Mouse (Mus musculus) ES-Bruce4 (cell line): ENCODE results near the gene Glce. TPM values are rescaled to one million over a fixed set of nuclear protein-coding genes. Genes with fewer than 3 reads are reported as not detected.

Experiments
- H3K27ac ChIP-seq: 2 replicates; pipeline ENCODE4 v1.5.1; 2012; ENCODE audit warnings: low read length, inconsistent platforms; ENCODE audit not compliant: insufficient read depth
- H3K27me3 ChIP-seq: 2 replicates; pipeline ENCODE4 v1.6.1; 2012; ENCODE audit warnings: mild to moderate bottlenecking, low read length, inconsistent platforms; ENCODE audit not compliant: control insufficient read depth, poor library complexity, insufficient read depth, severe bottlenecking
- H3K36me3 ChIP-seq: 2 replicates; pipeline ENCODE4 v1.6.1; 2012; ENCODE audit warnings: inconsistent platforms, mild to moderate bottlenecking, low read length, moderate library complexity; ENCODE audit not compliant: control insufficient read depth, poor library complexity, insufficient read depth, severe bottlenecking
- H3K4me1 ChIP-seq: one replicate; pipeline ENCODE4 v1.8.1; 2011; ENCODE audit warnings: low read length; ENCODE audit not compliant: control insufficient read depth, insufficient read depth
- H3K4me3 ChIP-seq: 2 replicates; pipeline ENCODE4 v1.5.1; 2011; ENCODE audit warnings: low read depth, mild to moderate bottlenecking, low read length
- H3K9ac ChIP-seq: 2 replicates; pipeline ENCODE4 v1.6.1; 2012; ENCODE audit warnings: low read depth, mild to moderate bottlenecking, inconsistent platforms; ENCODE audit not compliant: poor library complexity, severe bottlenecking
- H3K9me3 ChIP-seq: replicated peaks from 2 replicates; pipeline ENCODE4 v1.6.1; 2012; ENCODE audit warnings: mild to moderate bottlenecking, low read length, inconsistent platforms; ENCODE audit not compliant: control insufficient read depth, poor library complexity, insufficient read depth, severe bottlenecking
- CTCF ChIP-seq: IDR thresholded peaks from one replicate; pipeline ENCODE4 v1.8.1; 2011; ENCODE audit warnings: low read depth, low read length
- EP300 ChIP-seq: IDR thresholded peaks from 2 replicates; pipeline ENCODE4 v1.6.1; 2011; ENCODE audit warnings: low read depth, low read length; ENCODE audit not compliant: insufficient read depth
- POLR2A ChIP-seq: IDR thresholded peaks from one replicate; pipeline ENCODE4 v1.8.1; 2011; ENCODE audit warnings: low read length; ENCODE audit not compliant: insufficient read depth
- polyA plus RNA-seq: library from polyadenylated mRNA; stranded (reverse); fragments of >200 nt; gene quantifications from 2 replicates; pipeline ENCODE4 v1.2.4, GENCODE M21; 2011; ENCODE audit warnings: low read depth; ENCODE audit not compliant: missing spikeins, insufficient read depth, insufficient read length

Gene Glce
- polyA plus RNA-seq, 1 experiment, result 19.9 TPM

- no peaks in the 10 kb centered on the region for H3K27me3 ChIP-seq
These were observed 39.5 kb downstream of the Glce start for GRCm38 (mm10) chr9:62082986-62083385.

GRCm38 (mm10) chr9:62081542-62081941 lies 40.9 kb downstream of the Glce start:
- Histone ChIP-seq H3K27ac (no peak overlapping the region), H3K4me1 (no peaks in the 10 kb centered on the region), H3K9me3 (no peaks in the 10 kb centered on the region), H3K27me3 (no peaks in the 10 kb centered on the region), H3K4me3 (no peak overlapping the region), H3K36me3 (no peaks in the 10 kb centered on the region), H3K9ac (no peak overlapping the region)
- TF ChIP-seq POLR2A (no peak), CTCF (no peak), EP300 (no peak)

More at GRCm38 (mm10) chr9:62082986-62083385, 39.5 kb downstream of the Glce start:
- no peak overlapping the region for H3K9ac ChIP-seq
- no peaks in the 10 kb centered on the region for H3K9me3 ChIP-seq
- H3K4me3 ChIP-seq, result no peak overlapping the region
- TF ChIP-seq EP300, result no peak
- TF ChIP-seq POLR2A, result no peak
- no peak for TF ChIP-seq CTCF
- no peaks in the 10 kb centered on the region for H3K36me3 ChIP-seq
- H3K4me1 ChIP-seq, result no peaks in the 10 kb centered on the region
- H3K27ac ChIP-seq, result no peak overlapping the region

- TF ChIP-seq CTCF (no peak), POLR2A (no peak), EP300 (no peak)
- H3K27me3 ChIP-seq, result no peaks in the 10 kb centered on the region
- H3K9ac ChIP-seq, result no peak overlapping the region
- H3K27ac ChIP-seq, result no peak overlapping the region
- no peaks in the 10 kb centered on the region for H3K36me3 ChIP-seq
- no peak overlapping the region for H3K4me3 ChIP-seq
- no peaks in the 10 kb centered on the region for H3K9me3 ChIP-seq
- H3K4me1 ChIP-seq, result no peaks in the 10 kb centered on the region
These were observed 42.3 kb downstream of the Glce start for GRCm38 (mm10) chr9:62080028-62080760.

- H3K9me3 ChIP-seq, result no peaks in the 10 kb centered on the region
- H3K36me3 ChIP-seq, result no peaks in the 10 kb centered on the region
- H3K4me3 ChIP-seq, result no peak overlapping the region
- H3K9ac ChIP-seq, result no peak overlapping the region
- no peak overlapping the region for H3K27ac ChIP-seq
- no peak for TF ChIP-seq POLR2A
- no peak for TF ChIP-seq CTCF
- TF ChIP-seq EP300, result no peak
- no peaks in the 10 kb centered on the region for H3K27me3 ChIP-seq
- H3K4me1 ChIP-seq, result no peaks in the 10 kb centered on the region
These were observed 60.2 kb downstream of the Glce start for GRCm38 (mm10) chr9:62062234-62062633.

- Histone ChIP-seq H3K36me3 (no peaks in the 10 kb centered on the region), H3K4me1 (no peaks in the 10 kb centered on the region), H3K9me3 (no peaks in the 10 kb centered on the region), H3K27ac (no peak overlapping the region), H3K27me3 (no peaks in the 10 kb centered on the region), H3K4me3 (no peak overlapping the region), H3K9ac (no peak overlapping the region)
- TF ChIP-seq POLR2A (no peak), EP300 (no peak), CTCF (no peak)
These were observed 62.0 kb downstream of the Glce start for GRCm38 (mm10) chr9:62060431-62060830.

GRCm38 (mm10) chr9:62059941-62060340 lies 62.5 kb downstream of the Glce start:
- no peaks in the 10 kb centered on the region for H3K27me3 ChIP-seq
- no peak overlapping the region for H3K27ac ChIP-seq
- no peaks in the 10 kb centered on the region for H3K4me1 ChIP-seq
- no peaks in the 10 kb centered on the region for H3K36me3 ChIP-seq
- TF ChIP-seq EP300 (no peak), POLR2A (no peak), CTCF (no peak)
- H3K9ac ChIP-seq, result no peak overlapping the region
- H3K4me3 ChIP-seq, result no peak overlapping the region
- no peaks in the 10 kb centered on the region for H3K9me3 ChIP-seq
